Mouse (Mus musculus): Measurements from ENCODE around the gene Cops3. TPM values are rescaled to one million over a fixed set of nuclear protein-coding genes. Genes with fewer than 3 reads are reported as not detected.

The Cops3 gene
- polyA plus RNA-seq, 1 experiment, result 56.9 TPM

DNA sequence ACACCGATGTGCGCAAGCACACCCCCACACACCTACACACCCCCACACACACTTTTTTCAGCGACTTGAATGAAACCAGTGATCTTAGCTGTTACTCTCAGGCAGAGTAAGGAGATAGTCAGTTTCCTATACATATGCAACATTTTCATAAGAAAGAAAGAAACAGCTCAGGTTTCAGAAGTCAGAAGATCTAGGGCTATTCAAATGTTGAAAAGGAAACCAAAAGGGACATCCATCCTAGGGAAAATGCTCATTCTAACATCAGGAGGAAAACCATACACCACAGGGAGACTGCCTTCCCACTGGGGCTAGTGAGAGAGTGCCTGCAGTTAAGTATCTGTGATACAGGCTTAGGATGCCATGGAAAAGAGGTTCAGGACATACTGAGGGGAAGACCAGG is 18.0 kb downstream of the Cops3 start:
- H3K27me3 ChIP-seq (ENCODE audit: control insufficient read depth, insufficient read depth, low read length), result no peaks in the 10 kb centered on the region
- no peaks in the 10 kb centered on the region for H3K4me1 ChIP-seq (ENCODE audit: control insufficient read depth, insufficient read depth, low read length)
- H3K27ac ChIP-seq (ENCODE audit: control insufficient read depth, insufficient read depth, low read depth, low read length), result no peak overlapping the region
- H3K4me3 ChIP-seq (ENCODE audit: control insufficient read depth, low read depth, low read length), result no peak overlapping the region
- TF ChIP-seq POLR2A (IDR thresholded peaks at IDR 0.05; ENCODE audit: control insufficient read depth, low read depth, low read length) (no peak), CTCF (IDR thresholded peaks at IDR 0.05; ENCODE audit: control insufficient read depth, insufficient read depth, insufficient replicate concordance, low read depth, low read length) (no peak)
- H3K36me3 ChIP-seq (ENCODE audit: control insufficient read depth, insufficient read depth, low read length), result peaks cover 2% of the 10 kb centered on the region

DNA sequence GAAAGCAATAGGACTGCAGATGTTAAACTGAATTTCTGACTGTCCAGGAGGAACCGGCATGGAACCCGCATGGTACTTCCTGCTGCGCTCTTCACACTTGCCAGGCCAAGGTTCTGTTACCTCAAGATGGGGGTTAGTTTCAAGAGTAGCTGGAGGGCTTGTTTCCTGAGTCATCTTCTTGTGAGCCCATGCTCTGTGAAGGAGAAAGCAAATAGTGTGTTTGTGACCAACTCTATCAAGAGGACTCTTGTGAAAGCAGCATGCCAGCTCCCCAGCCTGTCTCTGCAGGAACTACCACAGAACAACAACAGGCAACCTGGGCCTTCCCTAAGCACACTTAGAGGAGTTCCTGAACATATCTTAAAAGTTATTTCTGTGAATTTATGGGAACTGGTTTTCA is 21.7 kb downstream of the Cops3 start:
- TF ChIP-seq CTCF (IDR thresholded peaks at IDR 0.05; ENCODE audit: control insufficient read depth, insufficient read depth, insufficient replicate concordance, low read depth, low read length) (no peak), POLR2A (IDR thresholded peaks at IDR 0.05; ENCODE audit: control insufficient read depth, low read depth, low read length) (no peak)
- Histone ChIP-seq H3K36me3 (ENCODE audit: control insufficient read depth, insufficient read depth, low read length) (peaks cover 2% of the 10 kb centered on the region), H3K27me3 (ENCODE audit: control insufficient read depth, insufficient read depth, low read length) (no peaks in the 10 kb centered on the region), H3K27ac (ENCODE audit: control insufficient read depth, insufficient read depth, low read depth, low read length) (no peak overlapping the region), H3K4me1 (ENCODE audit: control insufficient read depth, insufficient read depth, low read length) (no peaks in the 10 kb centered on the region), H3K4me3 (ENCODE audit: control insufficient read depth, low read depth, low read length) (no peak overlapping the region)

DNA sequence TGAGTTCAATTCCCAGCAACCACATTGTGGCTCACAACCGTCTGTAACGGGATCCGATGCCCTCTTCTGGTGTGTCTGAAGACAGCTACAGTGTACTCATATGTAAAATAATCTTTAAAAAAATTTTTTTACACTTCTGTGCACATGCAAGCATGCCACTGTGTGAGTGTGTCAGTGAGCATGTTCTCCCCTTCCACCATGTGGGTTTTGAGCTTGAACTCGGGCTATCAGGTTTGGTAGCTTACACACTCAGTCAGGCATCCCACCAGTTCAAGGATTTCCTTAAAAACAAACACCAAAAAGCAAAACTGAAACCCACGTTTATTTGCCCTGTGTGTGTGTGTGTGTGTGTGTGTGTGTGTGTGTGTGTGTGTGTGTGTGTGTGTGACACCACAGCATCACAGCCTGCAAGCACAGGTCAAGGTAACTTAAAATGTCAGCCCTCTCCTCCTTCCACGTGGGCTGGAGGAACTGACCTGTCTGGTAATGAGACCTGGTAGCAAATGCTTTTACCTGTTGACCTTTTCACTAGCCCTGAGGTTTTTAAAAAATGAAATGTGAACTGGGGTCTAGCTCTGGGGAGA is 24.1 kb downstream of the Cops3 start:
- TF ChIP-seq POLR2A (IDR thresholded peaks at IDR 0.05; ENCODE audit: control insufficient read depth, low read depth, low read length) (no peak), CTCF (IDR thresholded peaks at IDR 0.05; ENCODE audit: control insufficient read depth, insufficient read depth, insufficient replicate concordance, low read depth, low read length) (no peak)
- H3K27ac ChIP-seq (ENCODE audit: control insufficient read depth, insufficient read depth, low read depth, low read length), result no peak overlapping the region
- H3K36me3 ChIP-seq (ENCODE audit: control insufficient read depth, insufficient read depth, low read length), result peaks cover 2% of the 10 kb centered on the region
- H3K4me3 ChIP-seq (ENCODE audit: control insufficient read depth, low read depth, low read length), result no peak overlapping the region
- no peaks in the 10 kb centered on the region for H3K27me3 ChIP-seq (ENCODE audit: control insufficient read depth, insufficient read depth, low read length)
- peaks cover 2% of the 10 kb centered on the region for H3K4me1 ChIP-seq (ENCODE audit: control insufficient read depth, insufficient read depth, low read length)

DNA sequence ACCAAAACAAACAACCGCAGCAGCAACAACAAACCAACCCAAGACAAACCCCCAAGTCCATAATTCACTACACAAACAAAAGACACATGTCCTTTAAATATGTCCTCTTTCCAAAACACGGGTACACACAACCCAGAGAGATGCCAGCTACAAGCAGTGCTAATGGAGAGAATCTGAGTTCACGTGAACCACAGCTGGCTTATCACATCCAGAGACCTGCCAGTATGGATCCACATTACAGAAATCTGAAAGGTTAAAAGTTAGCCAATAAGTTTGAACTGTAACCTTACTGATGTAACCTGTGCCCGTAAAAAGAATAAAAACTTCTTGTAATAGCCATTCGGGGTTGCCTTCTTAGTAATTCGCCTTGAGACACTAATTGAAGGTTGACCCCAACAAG is 24.7 kb downstream of the Cops3 start:
- peaks cover 2% of the 10 kb centered on the region for H3K4me1 ChIP-seq (ENCODE audit: control insufficient read depth, insufficient read depth, low read length)
- H3K27ac ChIP-seq (ENCODE audit: control insufficient read depth, insufficient read depth, low read depth, low read length), result no peak overlapping the region
- no peaks in the 10 kb centered on the region for H3K27me3 ChIP-seq (ENCODE audit: control insufficient read depth, insufficient read depth, low read length)
- peaks cover 2% of the 10 kb centered on the region for H3K36me3 ChIP-seq (ENCODE audit: control insufficient read depth, insufficient read depth, low read length)
- TF ChIP-seq POLR2A (IDR thresholded peaks at IDR 0.05; ENCODE audit: control insufficient read depth, low read depth, low read length) (no peak), CTCF (IDR thresholded peaks at IDR 0.05; ENCODE audit: control insufficient read depth, insufficient read depth, insufficient replicate concordance, low read depth, low read length) (no peak)
- H3K4me3 ChIP-seq (ENCODE audit: control insufficient read depth, low read depth, low read length), result no peak overlapping the region

DNA sequence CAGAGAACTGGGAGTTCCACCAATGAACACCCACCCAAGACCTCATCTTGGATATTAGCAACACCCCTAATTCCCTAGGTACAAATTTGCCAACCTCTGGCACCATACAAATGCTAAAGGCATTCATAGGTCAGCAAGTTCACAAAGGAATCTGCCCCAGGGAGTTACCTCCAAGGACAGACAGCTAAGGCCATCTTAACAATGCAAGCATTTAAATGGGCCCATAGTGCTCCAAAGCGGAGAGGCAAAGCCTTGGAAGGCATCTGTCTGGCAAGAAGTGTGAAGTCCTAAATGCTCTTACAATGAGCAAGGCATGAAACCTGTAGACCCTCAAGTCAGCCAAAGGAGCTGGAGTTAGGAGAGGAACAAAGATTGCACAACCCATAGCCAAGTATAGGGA is 25.3 kb downstream of the Cops3 start:
- H3K4me3 ChIP-seq (ENCODE audit: control insufficient read depth, low read depth, low read length), result no peak overlapping the region
- no peaks in the 10 kb centered on the region for H3K27me3 ChIP-seq (ENCODE audit: control insufficient read depth, insufficient read depth, low read length)
- no peak overlapping the region for H3K27ac ChIP-seq (ENCODE audit: control insufficient read depth, insufficient read depth, low read depth, low read length)
- TF ChIP-seq CTCF (IDR thresholded peaks at IDR 0.05; ENCODE audit: control insufficient read depth, insufficient read depth, insufficient replicate concordance, low read depth, low read length), result no peak
- TF ChIP-seq POLR2A (IDR thresholded peaks at IDR 0.05; ENCODE audit: control insufficient read depth, low read depth, low read length), result no peak
- no peaks in the 10 kb centered on the region for H3K36me3 ChIP-seq (ENCODE audit: control insufficient read depth, insufficient read depth, low read length)
- H3K4me1 ChIP-seq (ENCODE audit: control insufficient read depth, insufficient read depth, low read length), result peaks cover 2% of the 10 kb centered on the region

DNA sequence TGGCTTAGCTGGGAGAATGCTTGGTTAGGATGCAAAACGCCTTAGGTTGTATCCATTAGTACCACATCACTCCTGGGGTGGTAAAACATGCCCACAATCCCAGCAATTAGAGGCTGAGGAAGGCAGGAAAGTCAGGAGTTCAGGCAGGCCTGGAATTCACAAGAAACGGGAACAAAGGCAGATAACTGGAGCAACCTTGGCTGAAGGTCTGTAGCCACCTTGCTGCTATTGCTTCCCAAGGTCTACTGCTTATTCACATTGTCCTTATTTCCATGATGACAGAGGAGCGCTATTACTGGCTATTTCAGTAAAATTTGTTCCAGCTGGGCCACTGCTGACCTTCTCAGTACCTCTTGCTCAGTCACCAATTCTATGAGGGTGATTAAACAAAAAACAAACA is 26.4 kb downstream of the Cops3 start:
- peak overlapping the region; percentile 14; the same call in 1 of the 2 replicates for H3K27ac ChIP-seq (ENCODE audit: control insufficient read depth, insufficient read depth, low read depth, low read length)
- H3K27me3 ChIP-seq (ENCODE audit: control insufficient read depth, insufficient read depth, low read length), result no peaks in the 10 kb centered on the region
- TF ChIP-seq CTCF (IDR thresholded peaks at IDR 0.05; ENCODE audit: control insufficient read depth, insufficient read depth, insufficient replicate concordance, low read depth, low read length) (no peak), POLR2A (IDR thresholded peaks at IDR 0.05; ENCODE audit: control insufficient read depth, low read depth, low read length) (no peak)
- no peak overlapping the region for H3K4me3 ChIP-seq (ENCODE audit: control insufficient read depth, low read depth, low read length)
- peaks cover 7% of the 10 kb centered on the region for H3K4me1 ChIP-seq (ENCODE audit: control insufficient read depth, insufficient read depth, low read length)
- H3K36me3 ChIP-seq (ENCODE audit: control insufficient read depth, insufficient read depth, low read length), result no peaks in the 10 kb centered on the region

DNA sequence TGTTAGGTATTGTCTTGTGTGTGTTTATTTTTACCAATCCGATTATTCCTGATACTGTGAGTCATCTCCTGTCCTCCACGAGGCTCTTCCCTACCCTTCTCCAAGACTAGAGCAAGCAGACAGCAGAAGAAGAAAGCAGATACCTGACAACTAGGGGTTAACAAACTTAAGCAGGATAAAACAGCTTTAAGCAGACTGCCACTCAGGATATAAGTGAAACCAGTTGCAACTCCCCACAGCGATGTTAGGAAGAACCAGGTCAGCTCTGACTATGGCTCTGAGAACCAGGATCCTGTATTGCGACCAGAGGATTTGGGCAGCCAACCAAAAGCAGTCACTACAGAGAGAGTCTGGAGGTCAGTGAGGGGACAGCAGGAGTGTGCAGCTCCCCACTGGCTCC is 28.4 kb downstream of the Cops3 start:
- no peak overlapping the region for H3K27ac ChIP-seq (ENCODE audit: control insufficient read depth, insufficient read depth, low read depth, low read length)

More for the DNA sequence above, 28.4 kb downstream of the Cops3 start:
- Histone ChIP-seq H3K4me3 (ENCODE audit: control insufficient read depth, low read depth, low read length) (no peak overlapping the region), H3K36me3 (ENCODE audit: control insufficient read depth, insufficient read depth, low read length) (no peaks in the 10 kb centered on the region; the same call in 1 of the 2 replicates), H3K4me1 (ENCODE audit: control insufficient read depth, insufficient read depth, low read length) (peaks cover 7% of the 10 kb centered on the region), H3K27me3 (ENCODE audit: control insufficient read depth, insufficient read depth, low read length) (no peaks in the 10 kb centered on the region)
- TF ChIP-seq POLR2A (IDR thresholded peaks at IDR 0.05; ENCODE audit: control insufficient read depth, low read depth, low read length), result no peak
- TF ChIP-seq CTCF (IDR thresholded peaks at IDR 0.05; ENCODE audit: control insufficient read depth, insufficient read depth, insufficient replicate concordance, low read depth, low read length), result no peak

Data from testis, adult 2 months (tissue).